14 mouse cellular contexts compared by ENCODE assay signal in the genomic region with DNA sequence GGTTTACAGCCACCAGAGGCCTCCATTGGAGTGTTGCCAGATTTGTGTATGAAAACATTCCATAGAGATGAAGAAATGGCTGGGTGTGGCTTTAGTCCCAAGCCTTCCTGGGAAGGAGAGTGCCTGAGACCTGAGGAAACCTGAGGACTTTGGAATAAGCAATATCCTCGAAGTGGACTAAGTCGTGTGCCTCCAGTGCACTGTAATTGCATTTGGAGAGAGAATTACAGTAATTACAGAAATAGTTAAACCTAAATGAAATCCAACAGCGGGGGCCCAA. TPM values are rescaled to one million over a fixed set of nuclear protein-coding genes. Genes with fewer than 3 reads are reported as not detected.
DNase-seq lines count a peak whose midpoint lies in the region; ATAC-seq and TF ChIP-seq lines count a peak whose summit lies in the region.
"Had no signal": no experiment of that assay in that cellular context is flagged by ENCODE, and none has a peak within 500 bp of the region (broad histone marks: within the 10 kb centered on the region; RNA-seq: fewer than 3 reads in every experiment).

No protein-coding gene starts in this region.

- H3K27ac ChIP-seq in embryonic facial prominence, embryonic 14.5 days (replicated peaks; ENCODE audit: low read depth, low read length): peak overlapping the region; percentile 67; the same call in 1 of the 2 replicates
- peak overlapping the region; percentile 28; the same call in 1 of the 2 replicates for H3K27ac ChIP-seq in kidney, embryonic 16.5 days (ENCODE audit: low read length)
- H3K27ac ChIP-seq in small intestine, adult 2 months (ENCODE audit: insufficient read depth, low read depth, low read length): peak overlapping the region; percentile 71
- H3K27ac ChIP-seq in forebrain, embryonic 11.5 days (ENCODE audit: low read depth, low read length): no peak overlapping the region
- H3K27ac ChIP-seq: hindbrain, embryonic 10.5 days; midbrain, embryonic 12.5 days; neural tube, embryonic 15.5 days had no signal

- TF ChIP-seq POLR2A in small intestine, adult 2 months (IDR thresholded peaks at IDR 0.05; ENCODE audit: low read depth, low read length): no peak

- H3K27me3 ChIP-seq in embryonic facial prominence, embryonic 14.5 days (replicated peaks; ENCODE audit: control insufficient read depth, insufficient read depth, low read length): no peaks in the 10 kb centered on the region
- no peaks in the 10 kb centered on the region for H3K27me3 ChIP-seq in kidney, embryonic 16.5 days (ENCODE audit: insufficient read depth, low read length)
- H3K27me3 ChIP-seq in small intestine, adult 2 months (ENCODE audit: control insufficient read depth, insufficient read depth, low read length): no peaks in the 10 kb centered on the region
- no peaks in the 10 kb centered on the region for H3K27me3 ChIP-seq in forebrain, embryonic 11.5 days (ENCODE audit: control insufficient read depth, insufficient read depth, low read length)
- H3K27me3 ChIP-seq: liver, embryonic 13.5 days; midbrain, embryonic 12.5 days; neural tube, embryonic 15.5 days had no signal

- 69% methylated on average over 3 of the region's 3 CpGs for WGBS in embryonic facial prominence, embryonic 14.5 days
- WGBS in kidney, embryonic 16.5 days: 83% methylated on average over 3 of the region's 3 CpGs
- 16% methylated on average over 3 of the region's 3 CpGs for WGBS in small intestine, adult 2 months
- WGBS in forebrain, embryonic 11.5 days: 92% methylated on average over 3 of the region's 3 CpGs

- no peak overlapping the region for H3K4me3 ChIP-seq in embryonic facial prominence, embryonic 14.5 days (ENCODE audit: low read depth, low read length)
- no peak overlapping the region for H3K4me3 ChIP-seq in kidney, embryonic 16.5 days (ENCODE audit: low read length)
- no peak overlapping the region for H3K4me3 ChIP-seq in small intestine, adult 2 months (ENCODE audit: low read depth, low read length)
- H3K4me3 ChIP-seq in forebrain, embryonic 11.5 days (ENCODE audit: low read depth, low read length): no peak overlapping the region
- H3K4me3 ChIP-seq: hindbrain, embryonic 10.5 days; liver, embryonic 13.5 days; midbrain, embryonic 12.5 days; neural tube, embryonic 15.5 days had no signal

- H3K9me3 ChIP-seq in embryonic facial prominence, embryonic 14.5 days (ENCODE audit: control insufficient read depth, low read length): no peaks in the 10 kb centered on the region
- H3K9me3 ChIP-seq in kidney, embryonic 16.5 days (ENCODE audit: low read length): no peaks in the 10 kb centered on the region
- no peaks in the 10 kb centered on the region for H3K9me3 ChIP-seq in forebrain, embryonic 11.5 days (ENCODE audit: control insufficient read depth, low read length)
- H3K9me3 ChIP-seq: hindbrain, embryonic 10.5 days; liver, embryonic 13.5 days; midbrain, embryonic 12.5 days; neural tube, embryonic 15.5 days had no signal

- DNase-seq in kidney, adult 9 months: peak; percentile 36
- DNase-seq in kidney, adult 8-10 months: no peak
- DNase-seq in embryonic facial prominence, embryonic 14.5 days (ENCODE audit: low spot score): peak; percentile 70
- no peak for DNase-seq in ovary, postnatal 14 days (ENCODE audit: low spot score)
- no peak for DNase-seq in forebrain, embryonic 11.5 days (ENCODE audit: low spot score)
- DNase-seq: adrenal gland, adult 8-10 months; cerebellum, adult 2 months; liver, embryonic 13.5 days; thymus, adult 18-20 months had no signal

- H3K4me1 ChIP-seq in embryonic facial prominence, embryonic 14.5 days (ENCODE audit: control insufficient read depth, insufficient read depth, low read length): peaks cover 8% of the 10 kb centered on the region
- peaks cover 30% of the 10 kb centered on the region for H3K4me1 ChIP-seq in kidney, embryonic 16.5 days (ENCODE audit: insufficient read depth, low read length)
- H3K4me1 ChIP-seq in small intestine, adult 2 months (ENCODE audit: control insufficient read depth, insufficient read depth, insufficient read length, low read length): peaks cover 24% of the 10 kb centered on the region
- peaks cover 4% of the 10 kb centered on the region; the same call in 1 of the 2 replicates for H3K4me1 ChIP-seq in forebrain, embryonic 11.5 days (replicated peaks; ENCODE audit: control insufficient read depth, insufficient read depth, low read length)

- peaks cover 4% of the 10 kb centered on the region for H3K36me3 ChIP-seq in embryonic facial prominence, embryonic 14.5 days (ENCODE audit: control insufficient read depth, insufficient read depth, low read length)
- peaks cover 3% of the 10 kb centered on the region for H3K36me3 ChIP-seq in kidney, embryonic 16.5 days (ENCODE audit: insufficient read depth, low read length)
- no peaks in the 10 kb centered on the region for H3K36me3 ChIP-seq in small intestine, adult 2 months (ENCODE audit: control insufficient read depth, insufficient read depth, low read length)
- H3K36me3 ChIP-seq in forebrain, embryonic 11.5 days (ENCODE audit: control insufficient read depth, insufficient read depth, low read length): no peaks in the 10 kb centered on the region

- no peak for TF ChIP-seq CTCF in small intestine, adult 2 months (IDR thresholded peaks at IDR 0.05; ENCODE audit: extremely low read depth, insufficient read length, insufficient replicate concordance, low read depth, low read length)

- no peak for ATAC-seq in embryonic facial prominence, embryonic 14.5 days (ENCODE audit: low read depth)
- ATAC-seq in kidney, embryonic 16.5 days (ENCODE audit: low FRiP score, low TSS enrichment): no peak
- no peak for ATAC-seq in forebrain, embryonic 11.5 days (replicated peaks; ENCODE audit: low FRiP score)

- no peak overlapping the region for H3K4me2 ChIP-seq in embryonic facial prominence, embryonic 14.5 days (ENCODE audit: low read depth, low read length)
- H3K4me2 ChIP-seq in kidney, embryonic 16.5 days (replicated peaks; ENCODE audit: low read depth, low read length): no peak overlapping the region
- H3K4me2 ChIP-seq in forebrain, embryonic 11.5 days (ENCODE audit: low read depth, low read length, severe bottlenecking): no peak overlapping the region
- H3K4me2 ChIP-seq: midbrain, embryonic 12.5 days; neural tube, embryonic 15.5 days had no signal

- H3K9ac ChIP-seq in embryonic facial prominence, embryonic 14.5 days (ENCODE audit: low read depth, low read length): no peak overlapping the region
- no peak overlapping the region; the same call in 1 of the 2 replicates for H3K9ac ChIP-seq in kidney, embryonic 16.5 days (replicated peaks; ENCODE audit: low read length)
- H3K9ac ChIP-seq in forebrain, embryonic 11.5 days (ENCODE audit: low read length): no peak overlapping the region; the same call in 1 of the 2 replicates
- H3K9ac ChIP-seq: midbrain, embryonic 12.5 days; neural tube, embryonic 15.5 days had no signal

RNA-seq across cellular contexts. Expression of a gene that starts 2.1 kb away (rescaled TPM):
- polyA plus RNA-seq in embryonic facial prominence, embryonic 14.5 days (2014; fragmentation: Nextera tagmentation; extraction: Ambion mirVana): 157 and 159 TPM in 2 replicates
- 203 and 208 TPM in 2 replicates for polyA plus RNA-seq in kidney, embryonic 16.5 days (2015; fragmentation: Nextera tagmentation; extraction: Ambion mirVana)
- polyA plus RNA-seq in small intestine, adult 2 months (2012; rRNA removed): 24.5 and 35.6 TPM in 2 replicates
- 119 and 127 TPM in 2 replicates for polyA plus RNA-seq in forebrain, embryonic 11.5 days (2014; fragmentation: Nextera tagmentation; extraction: Ambion mirVana)

RNA-seq across cellular contexts. Expression of a gene that starts 2.8 kb away (rescaled TPM):
- 2.6 and 3.6 TPM in 2 replicates for polyA plus RNA-seq in embryonic facial prominence, embryonic 14.5 days (2014; fragmentation: Nextera tagmentation; extraction: Ambion mirVana)
- polyA plus RNA-seq in kidney, embryonic 16.5 days (2015; fragmentation: Nextera tagmentation; extraction: Ambion mirVana): 11.5 and 14.0 TPM in 2 replicates
- polyA plus RNA-seq in small intestine, adult 2 months (2012; rRNA removed): 0.70 and 7.2 TPM in 2 replicates
- polyA plus RNA-seq in forebrain, embryonic 11.5 days (2014; fragmentation: Nextera tagmentation; extraction: Ambion mirVana): 1.4 and 1.9 TPM in 2 replicates

RNA-seq across cellular contexts. Expression of a gene that starts 48.8 kb away (rescaled TPM):
- 0.17 TPM in 1 of 2 replicates, not detected in the other for polyA plus RNA-seq in embryonic facial prominence, embryonic 14.5 days (2014; fragmentation: Nextera tagmentation; extraction: Ambion mirVana)
- polyA plus RNA-seq in kidney, embryonic 16.5 days (2015; fragmentation: Nextera tagmentation; extraction: Ambion mirVana): 0.22 and 0.24 TPM in 2 replicates
- not detected in 2 replicates for polyA plus RNA-seq in small intestine, adult 2 months (2012; rRNA removed)
- polyA plus RNA-seq in forebrain, embryonic 11.5 days (2014; fragmentation: Nextera tagmentation; extraction: Ambion mirVana): 0.07 TPM in 1 of 2 replicates, not detected in the other
- polyA plus RNA-seq: cerebellum, adult 2 months; liver, embryonic 13.5 days; midbrain, embryonic 12.5 days; neural tube, embryonic 15.5 days had no signal

RNA-seq across cellular contexts. Expression of a gene that starts 56.7 kb away (rescaled TPM):
- polyA plus RNA-seq in embryonic facial prominence, embryonic 14.5 days (2014; fragmentation: Nextera tagmentation; extraction: Ambion mirVana): 38.0 and 40.3 TPM in 2 replicates
- polyA plus RNA-seq in kidney, embryonic 16.5 days (2015; fragmentation: Nextera tagmentation; extraction: Ambion mirVana): 46.5 and 47.5 TPM in 2 replicates
- 1.7 and 3.2 TPM in 2 replicates for polyA plus RNA-seq in small intestine, adult 2 months (2012; rRNA removed)
- polyA plus RNA-seq in forebrain, embryonic 11.5 days (2014; fragmentation: Nextera tagmentation; extraction: Ambion mirVana): 53.2 and 53.4 TPM in 2 replicates

Comparison
In these comparisons a context has a peak if more than half of its experiments do, and no peak if none do; other contexts are left out.
1. DNase-seq: peak in kidney, adult 9 months (single experiment) and embryonic facial prominence, embryonic 14.5 days (single experiment); none in kidney, adult 8-10 months (0 of 2), ovary, postnatal 14 days (single experiment) and forebrain, embryonic 11.5 days (single experiment).